Mouse (Mus musculus) intestine, embryonic 16.5 days (tissue): ENCODE data around the gene Pigs. TPM values are rescaled to one million over a fixed set of nuclear protein-coding genes. Genes with fewer than 3 reads are reported as not detected.

Experiments
- ATAC-seq: fragments of 200-750 bp; cut with Nextera tagmentation; 2 replicates; pipeline ENCODE4 v1.8.0; 2017; ENCODE audit warnings: moderate TSS enrichment, moderate library complexity
- H3K27ac ChIP-seq: fragments of 300-500 bp; sonication (generic); 2 replicates; pipeline ENCODE4 v1.5.1; 2014; ENCODE audit warnings: mild to moderate bottlenecking, low read length
- H3K27me3 ChIP-seq: fragments of 300-500 bp; sonication (generic); replicated peaks from 2 replicates; pipeline ENCODE4 v1.6.1; 2014; ENCODE audit warnings: low read length, control low read depth, mixed read lengths; ENCODE audit not compliant: control insufficient read depth, insufficient read depth
- H3K36me3 ChIP-seq: fragments of 300-500 bp; sonication (generic); 2 replicates; pipeline ENCODE4 v1.6.1; 2014; ENCODE audit warnings: low read length, control low read depth; ENCODE audit not compliant: control insufficient read depth, insufficient read depth
- H3K4me1 ChIP-seq: fragments of 300-500 bp; sonication (generic); 2 replicates; pipeline ENCODE4 v1.6.1; 2014; ENCODE audit warnings: low read length, control low read depth, mixed read lengths; ENCODE audit not compliant: control insufficient read depth, insufficient read depth
- H3K4me2 ChIP-seq: fragments of 300-500 bp; sonication (generic); 2 replicates; pipeline ENCODE4 v1.6.1; 2014; ENCODE audit warnings: low read depth, low read length, control low read depth
- H3K4me3 ChIP-seq: fragments of 300-500 bp; sonication (generic); 2 replicates; pipeline ENCODE4 v1.5.1; 2014; ENCODE audit warnings: mild to moderate bottlenecking, low read length
- H3K9ac ChIP-seq: fragments of 300-500 bp; sonication (generic); 2 replicates; pipeline ENCODE4 v1.6.1; 2014; ENCODE audit warnings: low read depth, low read length
- H3K9me3 ChIP-seq: fragments of 300-500 bp; sonication (generic); 2 replicates; pipeline ENCODE4 v1.6.1; 2016; ENCODE audit warnings: low read length, control low read depth; ENCODE audit not compliant: control insufficient read depth
- WGBS: fragments of 180-500 bp; shearing (Covaris S2); extraction: QIAGEN DNeasy Blood & Tissue Kit; methylation state at CpG from one replicate; pipeline ENCODE4 v1.1.7; 2014; 5-methylcytosine and 5-hydroxymethylcytosine counted together
- polyA plus RNA-seq: library from polyadenylated mRNA; unstranded; fragments of >200 nt; fragmentation: Nextera tagmentation; extraction: Ambion mirVana; gene quantifications from 2 replicates; pipeline ENCODE4 v1.2.1, GENCODE M21; 2015

The Pigs gene
- polyA plus RNA-seq, 1 experiment from 2014 or later: 93.1 TPM

DNA sequence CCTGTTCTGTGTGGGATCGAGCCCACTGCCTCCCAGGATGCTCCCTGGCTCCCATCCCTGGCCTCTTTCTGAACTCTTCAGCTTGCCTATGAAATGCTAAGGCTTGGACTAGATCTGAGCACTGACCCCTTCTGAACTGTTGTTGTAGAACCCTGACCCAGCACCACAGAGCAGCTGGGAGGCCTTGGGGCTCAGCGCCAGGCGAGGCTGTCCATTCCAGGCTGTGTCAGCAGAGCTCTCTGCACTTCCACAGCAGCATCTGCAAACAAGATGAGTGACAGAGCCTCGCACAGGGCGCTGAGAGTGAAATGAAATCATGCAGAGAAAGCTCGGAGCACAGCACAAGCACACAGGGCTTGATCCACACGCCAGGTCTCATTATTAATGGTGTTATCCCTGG lies 44.4 kb downstream of the Pigs start:
- Histone ChIP-seq H3K4me1 (peaks cover 26% of the 10 kb centered on the region), H3K27ac (no peak overlapping the region)

DNA sequence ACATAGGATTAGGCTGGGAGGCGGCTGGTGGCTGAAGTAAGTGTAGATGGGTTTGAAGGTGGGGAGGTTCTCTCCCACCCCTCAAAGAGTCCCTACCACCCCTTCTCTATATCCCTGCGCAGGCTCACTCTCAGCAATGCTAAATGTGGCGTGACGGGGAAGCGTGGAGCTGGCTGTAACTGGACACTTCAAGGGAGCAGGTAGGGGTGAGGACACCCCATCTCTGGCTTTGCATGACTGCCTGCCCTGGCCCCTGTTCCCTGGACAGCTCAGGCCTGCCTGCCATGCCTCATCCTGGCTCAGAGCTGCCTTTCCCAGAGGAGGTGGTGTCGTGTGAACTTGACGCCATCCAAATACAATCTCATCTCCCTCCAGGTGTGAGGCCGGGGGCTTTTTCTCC lies 45.9 kb downstream of the Pigs start:
- Histone ChIP-seq H3K27ac (no peak overlapping the region), H3K36me3 (no peaks in the 10 kb centered on the region), H3K9ac (no peak overlapping the region), H3K4me3 (no peak overlapping the region), H3K4me1 (peaks cover 28% of the 10 kb centered on the region), H3K4me2 (no peak overlapping the region), H3K9me3 (no peaks in the 10 kb centered on the region), H3K27me3 (no peaks in the 10 kb centered on the region)
- WGBS: 73% methylated on average over 8 of the region's 8 CpGs
- no peak for ATAC-seq

More for the DNA sequence above, 44.4 kb downstream of the Pigs start:
- WGBS: 49% methylated on average over 7 of the region's 7 CpGs
- H3K36me3 ChIP-seq: no peaks in the 10 kb centered on the region
- no peak overlapping the region for H3K4me3 ChIP-seq
- 0 out of 2 replicates have a peak, but pooled peaks have one; percentile 22 for ATAC-seq
- no peak overlapping the region for H3K4me2 ChIP-seq
- no peaks in the 10 kb centered on the region for H3K9me3 ChIP-seq
- H3K27me3 ChIP-seq: no peaks in the 10 kb centered on the region
- peak overlapping the region; percentile 6; the same call in 1 of the 2 replicates for H3K9ac ChIP-seq

DNA sequence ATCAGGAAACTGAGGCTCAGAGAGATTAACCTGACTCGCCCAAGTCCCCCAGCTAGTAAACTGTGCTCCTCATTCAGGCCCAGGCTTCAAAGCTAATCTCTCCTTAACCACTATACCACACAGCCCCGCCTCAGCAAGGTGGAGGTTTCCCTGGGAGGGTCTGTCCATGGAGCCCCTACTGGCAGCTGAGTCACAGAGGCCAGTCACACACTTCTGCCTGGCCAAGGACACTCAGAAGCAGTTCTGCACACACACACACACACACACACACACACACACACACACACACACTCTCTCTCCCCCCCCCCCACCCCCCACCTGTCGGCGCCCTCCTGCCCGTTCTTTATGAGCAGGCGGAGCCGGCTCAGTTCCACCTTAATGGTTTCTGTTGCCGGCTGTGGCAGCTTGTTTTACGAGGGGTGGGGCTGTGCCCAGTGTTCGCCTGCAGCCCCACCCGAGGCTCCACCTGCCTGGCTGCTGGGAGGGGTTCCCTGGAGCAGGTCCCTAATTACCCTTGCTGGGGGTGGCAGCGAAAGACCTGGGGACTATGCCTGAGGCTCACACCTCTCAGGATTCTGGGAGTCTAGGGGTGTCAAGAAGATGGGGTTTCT lies 49.4 kb downstream of the Pigs start:
- H3K27ac ChIP-seq: no peak overlapping the region
- ATAC-seq: peak; percentile 93
- no peak overlapping the region for H3K4me3 ChIP-seq
- no peak overlapping the region for H3K9ac ChIP-seq
- no peaks in the 10 kb centered on the region for H3K9me3 ChIP-seq
- H3K4me2 ChIP-seq: no peak overlapping the region
- H3K4me1 ChIP-seq: peaks cover 12% of the 10 kb centered on the region
- no peaks in the 10 kb centered on the region for H3K36me3 ChIP-seq
- H3K27me3 ChIP-seq: no peaks in the 10 kb centered on the region
- WGBS: 21% methylated on average over 7 of the region's 12 CpGs

DNA sequence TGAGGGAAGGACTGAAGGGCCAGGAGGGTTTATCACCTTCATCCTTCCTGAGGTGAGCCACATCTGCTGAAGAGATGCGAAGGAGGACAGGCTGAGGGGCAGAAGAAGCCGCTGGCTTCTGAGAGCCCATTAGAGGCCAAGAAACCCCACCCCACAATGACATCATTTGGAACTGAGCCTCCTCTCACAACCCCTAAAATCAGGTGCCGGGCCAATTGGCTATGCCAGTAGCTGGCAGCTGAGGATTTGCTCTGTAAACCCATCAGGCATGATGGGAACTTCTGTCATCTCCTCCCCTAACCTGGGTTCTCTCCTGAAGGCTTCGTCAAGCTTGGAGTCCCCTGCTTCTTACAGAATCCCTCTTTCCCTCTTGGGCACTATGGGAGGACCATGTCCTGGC lies 52.1 kb downstream of the Pigs start:
- H3K4me2 ChIP-seq: no peak overlapping the region
- 74% methylated on average over 4 of the region's 4 CpGs for WGBS
- H3K4me3 ChIP-seq: no peak overlapping the region

DNA sequence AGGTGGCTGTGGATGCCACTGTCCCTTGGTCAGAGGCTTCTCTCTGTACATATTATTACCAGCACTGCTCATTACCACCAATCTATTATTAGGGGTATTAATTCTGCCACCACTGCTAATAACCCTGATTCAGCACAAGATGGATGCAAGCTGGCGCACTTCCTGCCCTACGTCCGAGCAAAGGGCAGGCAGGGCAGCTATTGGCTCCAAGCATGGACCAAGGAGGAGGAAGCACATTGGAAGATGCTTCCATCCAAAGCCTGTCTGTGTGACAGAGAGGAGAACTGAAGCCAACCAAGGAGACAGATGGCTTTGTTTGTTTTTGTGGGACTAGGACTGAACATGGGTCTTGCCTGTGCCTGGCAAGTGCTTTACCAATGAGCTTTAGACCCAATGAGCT lies 52.8 kb downstream of the Pigs start:
- no peaks in the 10 kb centered on the region for H3K36me3 ChIP-seq
- ATAC-seq: no peak
- WGBS: 77% methylated on average over 3 of the region's 3 CpGs

More for the DNA sequence above, 52.1 kb downstream of the Pigs start:
- Histone ChIP-seq H3K27ac (no peak overlapping the region), H3K27me3 (no peaks in the 10 kb centered on the region), H3K36me3 (no peaks in the 10 kb centered on the region), H3K9ac (no peak overlapping the region), H3K4me1 (peaks cover 8% of the 10 kb centered on the region), H3K9me3 (no peaks in the 10 kb centered on the region)
- ATAC-seq: no peak

DNA sequence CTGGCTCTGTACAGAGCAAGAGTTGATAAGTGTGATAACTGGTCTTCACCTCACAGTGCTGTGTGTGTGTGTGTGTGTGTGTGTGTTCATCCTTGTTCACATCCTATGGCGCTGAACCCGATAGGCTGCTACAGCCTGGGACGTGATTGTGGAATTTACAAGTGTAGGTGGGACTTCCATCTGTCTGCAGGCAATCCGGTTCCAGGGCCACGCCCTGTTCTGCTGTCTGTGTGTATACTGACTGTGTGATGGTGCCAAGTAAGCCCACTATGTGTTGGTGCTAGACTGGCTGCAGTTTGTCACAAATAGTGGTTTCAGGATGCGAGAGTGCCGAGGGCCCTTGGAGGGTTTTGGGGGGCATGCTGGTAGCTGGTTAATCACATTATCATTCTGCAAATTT lies 54.1 kb downstream of the Pigs start:
- no peak overlapping the region for H3K4me2 ChIP-seq
- H3K27me3 ChIP-seq: no peaks in the 10 kb centered on the region
- WGBS: 76% methylated on average over 7 of the region's 7 CpGs
- H3K36me3 ChIP-seq: no peaks in the 10 kb centered on the region
- H3K4me3 ChIP-seq: no peak overlapping the region
- no peak for ATAC-seq
- no peak overlapping the region for H3K9ac ChIP-seq
- H3K27ac ChIP-seq: no peak overlapping the region
- H3K9me3 ChIP-seq: no peaks in the 10 kb centered on the region
- peaks cover 7% of the 10 kb centered on the region for H3K4me1 ChIP-seq

More for the DNA sequence above, 52.8 kb downstream of the Pigs start:
- H3K4me1 ChIP-seq: peaks cover 8% of the 10 kb centered on the region
- H3K9ac ChIP-seq: no peak overlapping the region
- H3K27me3 ChIP-seq: no peaks in the 10 kb centered on the region
- no peak overlapping the region for H3K4me3 ChIP-seq
- no peaks in the 10 kb centered on the region for H3K9me3 ChIP-seq
- no peak overlapping the region for H3K27ac ChIP-seq
- H3K4me2 ChIP-seq: no peak overlapping the region

DNA sequence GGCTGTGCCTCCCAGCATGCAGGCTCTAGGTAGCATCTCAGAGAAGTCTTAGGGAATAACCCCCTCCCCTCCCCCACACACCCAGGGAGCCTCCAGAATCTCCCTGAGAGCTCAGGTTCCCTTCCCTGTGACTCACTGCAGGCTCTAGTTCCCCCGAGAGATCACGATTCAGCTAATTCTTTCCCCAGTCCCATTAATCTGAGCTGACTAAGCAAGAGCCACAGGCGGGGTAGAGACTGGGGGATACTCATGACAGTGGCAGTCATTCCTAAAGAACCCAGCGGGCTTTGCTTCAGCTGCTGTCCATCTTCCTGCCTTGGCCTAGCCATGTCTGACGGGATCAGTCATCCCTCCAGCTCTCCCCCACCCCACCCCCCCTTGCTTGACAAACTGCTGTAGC lies 54.5 kb downstream of the Pigs start:
- no peaks in the 10 kb centered on the region for H3K36me3 ChIP-seq
- WGBS: 41% methylated on average over 5 of the region's 5 CpGs
- no peak overlapping the region for H3K4me3 ChIP-seq
- H3K4me1 ChIP-seq: peaks cover 5% of the 10 kb centered on the region; the same call in 1 of the 2 replicates
- H3K9me3 ChIP-seq: no peaks in the 10 kb centered on the region
- no peak for ATAC-seq
- H3K4me2 ChIP-seq: no peak overlapping the region
- H3K27ac ChIP-seq: no peak overlapping the region
- H3K27me3 ChIP-seq: no peaks in the 10 kb centered on the region
- H3K9ac ChIP-seq: no peak overlapping the region

DNA sequence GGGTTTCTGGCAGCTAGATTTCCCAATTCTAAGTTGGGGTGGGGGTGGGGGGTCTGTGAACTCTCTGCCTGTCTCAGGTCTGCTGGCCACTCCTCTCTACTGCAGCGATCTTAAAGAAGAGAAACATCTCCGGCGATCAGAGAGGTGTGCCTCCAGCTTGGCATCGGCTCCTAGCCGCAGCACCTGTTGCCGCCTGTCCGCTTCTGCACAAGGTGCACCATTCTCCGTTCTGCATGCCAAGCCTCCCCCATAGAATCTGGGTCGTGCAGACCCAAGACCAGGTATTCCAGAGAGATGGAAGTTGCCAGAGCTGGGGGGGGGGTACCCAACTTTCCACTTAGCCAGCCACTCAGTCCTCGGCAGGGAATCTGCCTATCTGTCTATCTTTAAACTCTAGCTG lies 57.6 kb downstream of the Pigs start:
- no peak overlapping the region for H3K27ac ChIP-seq
- 84% methylated on average over 10 of the region's 10 CpGs for WGBS
- no peaks in the 10 kb centered on the region for H3K4me1 ChIP-seq
- no peaks in the 10 kb centered on the region for H3K36me3 ChIP-seq
- no peak overlapping the region for H3K9ac ChIP-seq
- no peaks in the 10 kb centered on the region for H3K27me3 ChIP-seq
- no peak for ATAC-seq
- H3K4me3 ChIP-seq: no peak overlapping the region
- no peak overlapping the region for H3K4me2 ChIP-seq
- H3K9me3 ChIP-seq: no peaks in the 10 kb centered on the region

DNA sequence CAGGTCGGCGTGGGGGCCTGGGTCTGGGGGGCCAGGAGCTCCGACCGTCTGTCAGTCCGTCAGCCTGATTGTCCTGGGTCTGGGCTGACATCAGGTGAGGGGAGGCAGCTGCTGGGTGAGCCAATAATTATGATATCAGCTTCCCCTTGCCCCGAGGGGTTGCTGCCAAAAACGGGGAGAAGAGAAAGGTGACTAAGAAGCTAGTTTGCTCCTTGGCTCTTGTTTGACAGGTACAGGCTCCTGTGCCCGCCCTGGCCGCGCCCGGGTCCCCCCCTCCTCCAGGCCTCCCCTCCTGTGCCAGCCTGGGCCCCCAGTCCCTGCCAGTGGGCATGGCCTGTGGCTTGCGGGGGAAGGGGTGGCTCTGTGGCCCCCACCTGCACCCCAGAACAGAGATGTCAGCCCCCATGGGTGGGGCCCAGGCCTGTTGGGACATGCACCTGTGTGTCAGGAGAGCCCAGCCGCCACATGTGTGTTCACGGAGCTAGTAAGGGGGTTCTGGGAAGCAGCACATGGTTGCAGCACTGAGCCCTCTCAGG lies 58.4 kb downstream of the Pigs start, which contains the start of gene Foxn1:
TSS of gene Foxn1 (minus strand) at position 51 of the 536 bp plus-strand sequence.
- Histone ChIP-seq H3K27ac (no peak within 1 kb of the TSS), H3K4me1 (no peaks in the 10 kb centered on the region), H3K4me3 (no peak within 1 kb of the TSS), H3K36me3 (no peaks in the 10 kb centered on the region), H3K9ac (no peak within 1 kb of the TSS), H3K4me2 (no peak within 1 kb of the TSS), H3K27me3 (no peaks in the 10 kb centered on the region), H3K9me3 (no peaks in the 10 kb centered on the region)
- no peak for ATAC-seq
- WGBS: 87% methylated on average over 14 of the region's 14 CpGs
